Mouse (Mus musculus) midbrain, embryonic 13.5 days (tissue): Measurements from ENCODE around the gene Tbrg4. TPM values are rescaled to one million over a fixed set of nuclear protein-coding genes. Genes with fewer than 3 reads are reported as not detected.
"Not testable (repeated sequence)": the region's sequence is repeated elsewhere in the genome, so short reads cannot be mapped to it uniquely, and the experiment has no call there.

ENCODE experiments used
- ATAC-seq: fragments of 200-750 bp; cut with Nextera tagmentation; 2 replicates; pipeline ENCODE4 v1.8.0; 2017; ENCODE audit warnings: mild to moderate bottlenecking, moderate TSS enrichment, moderate library complexity
- H3K27ac ChIP-seq: fragments of 300-500 bp; sonication (generic); 2 replicates; pipeline ENCODE4 v1.5.1; 2015; ENCODE audit warnings: inconsistent platforms, mild to moderate bottlenecking, moderate library complexity
- H3K27me3 ChIP-seq: fragments of 300-500 bp; sonication (generic); 2 replicates; pipeline ENCODE4 v1.6.1; 2015; ENCODE audit warnings: mild to moderate bottlenecking, inconsistent platforms
- H3K36me3 ChIP-seq: fragments of 300-500 bp; sonication (generic); 2 replicates; pipeline ENCODE4 v1.6.1; 2015; ENCODE audit warnings: mild to moderate bottlenecking, inconsistent platforms
- H3K4me1 ChIP-seq: fragments of 300-500 bp; sonication (generic); replicated peaks from 2 replicates; pipeline ENCODE4 v1.6.1; 2015; ENCODE audit warnings: inconsistent platforms
- H3K4me2 ChIP-seq: fragments of 300-500 bp; sonication (generic); replicated peaks from 2 replicates; pipeline ENCODE4 v1.6.1; 2015; ENCODE audit warnings: moderate library complexity, mild to moderate bottlenecking, inconsistent platforms
- H3K4me3 ChIP-seq: fragments of 300-500 bp; sonication (generic); replicated peaks from 2 replicates; pipeline ENCODE4 v1.5.1; 2015; ENCODE audit warnings: mild to moderate bottlenecking, inconsistent platforms
- H3K9ac ChIP-seq: fragments of 300-500 bp; sonication (generic); replicated peaks from 2 replicates; pipeline ENCODE4 v1.6.1; 2015; ENCODE audit warnings: mild to moderate bottlenecking, inconsistent platforms
- H3K9me3 ChIP-seq: fragments of 300-500 bp; sonication (generic); 2 replicates; pipeline ENCODE4 v1.6.1; 2016; ENCODE audit warnings: mild to moderate bottlenecking, inconsistent platforms
- WGBS: fragments of 180-500 bp; shearing (Covaris S2); methylation state at CpG from one replicate; pipeline ENCODE4 v1.1.7; 2015; 5-methylcytosine and 5-hydroxymethylcytosine counted together
- polyA plus RNA-seq: library from polyadenylated mRNA; unstranded; fragments of >200 nt; fragmentation: Nextera tagmentation; extraction: Ambion mirVana; gene quantifications from 2 replicates; pipeline ENCODE4 v1.2.1, GENCODE M21; 2015

Tbrg4 gene
- 34.6 and 35.5 TPM in 2 replicates for polyA plus RNA-seq

DNA sequence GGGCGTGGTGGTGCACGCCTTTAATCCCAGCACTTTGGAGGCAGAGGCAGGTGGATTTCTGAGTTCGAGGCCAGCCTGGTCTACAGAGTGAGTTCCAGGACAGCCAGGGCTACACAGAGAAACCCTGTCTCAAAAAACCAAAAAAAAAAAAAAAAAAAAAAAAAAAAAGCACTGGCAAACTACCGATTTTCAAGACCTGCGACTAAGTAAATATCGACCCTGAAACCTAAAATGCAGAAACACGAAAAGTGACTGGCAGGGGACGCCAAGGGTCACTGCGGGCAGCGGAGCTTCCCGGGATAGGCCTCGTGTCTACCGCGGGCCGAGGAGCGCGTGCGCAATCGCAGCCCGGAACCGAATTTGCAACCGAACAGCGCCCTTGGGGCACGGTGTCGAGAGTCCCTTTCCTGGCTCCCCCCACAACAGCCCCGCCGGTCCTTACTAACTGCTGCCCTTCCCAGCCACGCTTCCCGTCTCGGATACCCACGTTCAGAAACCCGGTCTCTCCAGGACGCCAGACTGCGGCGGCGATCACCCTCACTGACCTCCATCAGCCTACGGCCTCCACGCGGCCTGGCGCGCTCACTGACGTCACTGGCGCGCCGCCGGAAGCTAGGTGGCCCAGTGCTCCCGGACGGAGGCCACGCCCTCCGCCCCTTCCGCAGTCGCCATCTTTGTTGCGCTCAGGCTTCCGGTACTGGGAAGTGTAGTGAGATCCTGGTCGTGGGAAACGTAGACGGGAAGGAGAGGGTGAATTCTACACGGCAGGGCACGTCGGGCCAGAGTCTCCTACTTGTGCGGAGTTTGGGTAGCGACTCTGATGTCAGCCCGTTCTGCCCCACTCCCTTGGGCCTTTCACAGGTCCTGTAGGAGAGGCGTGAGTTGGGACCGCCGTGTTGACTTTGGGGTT is at the start of gene Tbrg4:
Gene Tbrg4 (minus strand): TSS at position 590 of the 910 bp plus-strand sequence.
- Histone ChIP-seq H3K4me3 (peak within 1 kb of the TSS; percentile 58), H3K36me3 (peaks cover 35% of the 10 kb centered on the region), H3K27me3 (no peaks in the 10 kb centered on the region), H3K9me3 (no peaks in the 10 kb centered on the region), H3K9ac (peak within 1 kb of the TSS; percentile 67), H3K4me2 (peak within 1 kb of the TSS; percentile 87), H3K27ac (peak within 1 kb of the TSS; percentile 85), H3K4me1 (peaks cover 33% of the 10 kb centered on the region)
- 0% methylated on average over 65 of the region's 66 CpGs for WGBS
- ATAC-seq: peak; percentile 94

GRCm38 (mm10) chr11:6675402-6675801 is 49.5 kb upstream of the Tbrg4 start:
- Histone ChIP-seq H3K36me3 (no peaks in the 10 kb centered on the region), H3K27me3 (no peaks in the 10 kb centered on the region), H3K4me1 (0 out of 2 replicates have a peak, but pooled peaks cover 7% of the 10 kb centered on the region), H3K9me3 (no peaks in the 10 kb centered on the region), H3K9ac (no peak overlapping the region), H3K4me3 (no peak overlapping the region), H3K27ac (no peak overlapping the region), H3K4me2 (no peak overlapping the region)
- no peak for ATAC-seq
- 66% methylated on average over 7 of the region's 7 CpGs for WGBS

DNA sequence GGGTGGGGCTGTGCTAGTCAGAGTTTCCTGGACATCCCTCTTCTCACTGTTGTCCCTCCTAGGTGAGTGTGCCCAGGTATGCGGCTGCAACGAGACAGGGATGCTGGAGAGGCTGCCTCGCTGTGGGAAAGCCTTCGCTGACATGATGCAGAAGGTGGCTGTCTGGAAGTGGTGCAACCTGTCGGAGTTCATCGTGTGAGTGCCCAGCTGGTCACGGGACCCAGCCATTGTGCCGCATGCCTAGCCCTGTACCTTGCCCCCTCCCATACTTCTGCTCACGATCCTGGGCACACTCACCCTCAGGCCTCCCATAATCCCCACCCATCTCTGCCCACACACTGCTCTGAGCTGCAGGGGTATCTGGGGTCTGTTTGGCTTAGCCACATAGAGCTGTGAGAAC is 48.8 kb upstream of the Tbrg4 start:
- whole genome bisulfite sequencing: 88% methylated on average over 9 of the region's 9 CpGs
- Histone ChIP-seq H3K4me3 (no peak overlapping the region), H3K4me2 (no peak overlapping the region)

DNA sequence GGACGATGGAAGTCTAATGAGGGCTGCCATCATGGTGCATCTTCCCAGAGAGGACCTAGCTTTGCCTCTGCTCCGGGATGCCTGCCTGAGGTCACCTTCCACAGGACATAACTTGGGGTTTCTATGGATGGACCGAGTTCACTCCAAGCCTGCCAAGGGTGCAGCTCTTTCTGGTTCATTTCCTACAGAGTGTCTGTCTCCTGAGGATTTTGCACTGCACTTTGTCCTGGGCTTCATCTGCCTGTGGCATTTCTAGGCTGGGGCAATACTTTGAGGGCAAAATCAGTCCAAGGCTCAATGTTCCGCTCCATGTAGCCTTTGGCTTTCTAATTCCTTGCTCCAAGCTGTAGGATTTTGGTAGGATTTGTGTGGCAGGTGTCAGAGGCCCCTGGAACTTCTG is 45.0 kb upstream of the Tbrg4 start:
- no peaks in the 10 kb centered on the region for H3K9me3 ChIP-seq
- no peaks in the 10 kb centered on the region for H3K36me3 ChIP-seq
- no peak overlapping the region for H3K4me2 ChIP-seq
- WGBS: 87% methylated on average over 4 of the region's 4 CpGs
- no peak overlapping the region for H3K9ac ChIP-seq
- H3K4me1 ChIP-seq: no peaks in the 10 kb centered on the region
- no peak overlapping the region for H3K27ac ChIP-seq
- no peak for ATAC-seq
- H3K27me3 ChIP-seq: no peaks in the 10 kb centered on the region
- H3K4me3 ChIP-seq: no peak overlapping the region

More for the DNA sequence above, 48.8 kb upstream of the Tbrg4 start:
- no peaks in the 10 kb centered on the region for H3K27me3 ChIP-seq
- no peaks in the 10 kb centered on the region for H3K9me3 ChIP-seq
- no peaks in the 10 kb centered on the region for H3K36me3 ChIP-seq
- H3K9ac ChIP-seq: no peak overlapping the region
- ATAC-seq: no peak
- H3K4me1 ChIP-seq: 0 out of 2 replicates have a peak, but pooled peaks cover 5% of the 10 kb centered on the region
- no peak overlapping the region for H3K27ac ChIP-seq

DNA sequence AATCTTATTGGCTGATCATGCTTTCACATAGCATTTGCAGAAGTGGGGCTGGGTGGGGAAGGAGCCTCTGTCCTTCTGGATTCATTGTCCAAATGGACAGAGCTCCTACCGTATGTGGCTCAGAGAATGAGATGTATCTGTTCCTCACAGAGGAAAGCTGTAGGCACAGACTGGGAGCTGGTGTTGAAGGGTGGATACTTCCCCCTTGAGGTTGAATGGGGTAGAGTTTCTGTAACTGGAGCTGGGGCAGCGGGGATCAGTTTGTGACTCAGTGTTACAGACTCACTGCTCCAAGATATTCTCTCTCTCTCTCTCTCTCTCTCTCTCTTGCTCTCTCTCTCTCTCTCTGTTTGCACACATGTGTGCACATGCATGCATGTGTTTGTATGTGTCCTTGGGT is 44.2 kb upstream of the Tbrg4 start:
- Histone ChIP-seq H3K27me3 (no peaks in the 10 kb centered on the region), H3K27ac (no peak overlapping the region), H3K9me3 (no peaks in the 10 kb centered on the region), H3K4me1 (no peaks in the 10 kb centered on the region), H3K36me3 (no peaks in the 10 kb centered on the region), H3K4me2 (no peak overlapping the region), H3K9ac (no peak overlapping the region), H3K4me3 (no peak overlapping the region)
- 54% methylated on average over 2 of the region's 2 CpGs for WGBS
- ATAC-seq: no peak

DNA sequence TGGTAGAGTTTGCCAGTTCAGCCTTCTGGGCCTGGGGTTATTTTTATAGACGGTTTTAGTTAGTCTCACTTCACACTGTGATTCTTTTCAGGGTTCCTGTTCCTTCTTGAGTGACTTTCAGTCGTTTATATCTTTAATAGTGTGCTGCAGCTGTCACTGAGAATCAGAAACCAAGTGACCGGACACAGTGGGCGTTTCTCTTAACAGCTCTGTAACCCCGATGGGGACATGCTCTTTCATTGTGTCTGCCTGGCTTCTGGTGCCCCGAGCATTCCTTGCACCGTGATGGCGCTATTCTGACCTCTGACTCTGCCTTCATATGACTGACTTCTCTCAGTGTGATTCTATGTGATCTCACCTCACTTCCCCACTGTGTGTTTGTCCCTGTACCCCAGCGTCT is 43.2 kb upstream of the Tbrg4 start:
- Histone ChIP-seq H3K27me3 (no peaks in the 10 kb centered on the region), H3K4me2 (no peak overlapping the region), H3K36me3 (no peaks in the 10 kb centered on the region), H3K9ac (no peak overlapping the region), H3K9me3 (no peaks in the 10 kb centered on the region), H3K4me1 (no peaks in the 10 kb centered on the region), H3K4me3 (no peak overlapping the region), H3K27ac (no peak overlapping the region)
- WGBS: 41% methylated on average over 9 of the region's 9 CpGs
- ATAC-seq: no peak

DNA sequence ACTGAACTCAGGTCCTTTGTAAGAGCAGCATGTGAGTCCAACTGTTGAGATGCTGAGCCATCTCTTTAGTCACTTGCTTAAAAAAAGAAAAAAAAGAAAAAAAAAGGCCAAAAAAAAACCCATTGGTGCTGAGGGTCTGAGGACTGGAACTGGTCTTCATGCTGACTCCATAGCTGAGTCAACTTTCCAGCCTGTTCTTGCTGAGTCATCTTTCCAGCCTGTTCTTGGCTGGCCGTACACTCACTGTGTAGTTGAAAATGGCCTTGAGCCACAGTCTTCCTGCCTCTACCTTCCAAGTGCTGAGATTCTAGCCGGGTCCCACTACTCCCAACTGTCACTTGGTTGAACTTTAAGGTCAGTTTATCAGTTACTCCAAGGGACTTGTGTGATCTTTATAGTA is 40.8 kb upstream of the Tbrg4 start:
- Histone ChIP-seq H3K27ac (no peak overlapping the region), H3K4me1 (no peaks in the 10 kb centered on the region), H3K9me3 (no peaks in the 10 kb centered on the region), H3K4me3 (no peak overlapping the region), H3K27me3 (no peaks in the 10 kb centered on the region), H3K4me2 (no peak overlapping the region), H3K9ac (no peak overlapping the region), H3K36me3 (no peaks in the 10 kb centered on the region)
- no peak for ATAC-seq
- 90% methylated on average over 2 of the region's 2 CpGs for WGBS

- Histone ChIP-seq H3K4me1 (peaks cover 11% of the 10 kb centered on the region), H3K9me3 (no peaks in the 10 kb centered on the region), H3K9ac (no peak overlapping the region), H3K4me3 (no peak overlapping the region), H3K27me3 (0 out of 2 replicates have a peak, but pooled peaks cover 6% of the 10 kb centered on the region), H3K4me2 (no peak overlapping the region), H3K36me3 (no peaks in the 10 kb centered on the region), H3K27ac (no peak overlapping the region)
- ATAC-seq: no peak
- 66% methylated on average over 14 of the region's 14 CpGs for WGBS
Observed at GRCm38 (mm10) chr11:6661206-6661605, 35.3 kb upstream of the Tbrg4 start.

GRCm38 (mm10) chr11:6658271-6658670 is 32.4 kb upstream of the Tbrg4 start, which contains the start of gene Ramp3:
Gene Ramp3, plus strand, starts transcription at chr11:6658521.
- H3K4me2 ChIP-seq: peak within 1 kb of the TSS; percentile 76
- peak; percentile 62 for ATAC-seq
- peak within 1 kb of the TSS; percentile 63 for H3K9ac ChIP-seq
- H3K9me3 ChIP-seq: no peaks in the 10 kb centered on the region
- H3K36me3 ChIP-seq: no peaks in the 10 kb centered on the region
- H3K4me1 ChIP-seq: peaks cover 11% of the 10 kb centered on the region
- H3K27me3 ChIP-seq: 0 out of 2 replicates have a peak, but pooled peaks cover 6% of the 10 kb centered on the region
- H3K27ac ChIP-seq: no peak within 1 kb of the TSS
- 0% methylated on average over 18 of the region's 18 CpGs for WGBS
- H3K4me3 ChIP-seq: peak within 1 kb of the TSS; percentile 47

- ATAC-seq: peak; percentile 72
- H3K4me2 ChIP-seq: no peak overlapping the region
- H3K9ac ChIP-seq: no peak overlapping the region
- no peaks in the 10 kb centered on the region for H3K9me3 ChIP-seq
- H3K4me3 ChIP-seq: no peak overlapping the region
- no peak overlapping the region for H3K27ac ChIP-seq
- H3K36me3 ChIP-seq: no peaks in the 10 kb centered on the region
- H3K27me3 ChIP-seq: 0 out of 2 replicates have a peak, but pooled peaks cover under 1% of the 10 kb centered on the region
- WGBS: 0% methylated on average over 2 of the region's 2 CpGs
- peaks cover 11% of the 10 kb centered on the region for H3K4me1 ChIP-seq
Observed at GRCm38 (mm10) chr11:6654903-6655302, 29.0 kb upstream of the Tbrg4 start.

DNA sequence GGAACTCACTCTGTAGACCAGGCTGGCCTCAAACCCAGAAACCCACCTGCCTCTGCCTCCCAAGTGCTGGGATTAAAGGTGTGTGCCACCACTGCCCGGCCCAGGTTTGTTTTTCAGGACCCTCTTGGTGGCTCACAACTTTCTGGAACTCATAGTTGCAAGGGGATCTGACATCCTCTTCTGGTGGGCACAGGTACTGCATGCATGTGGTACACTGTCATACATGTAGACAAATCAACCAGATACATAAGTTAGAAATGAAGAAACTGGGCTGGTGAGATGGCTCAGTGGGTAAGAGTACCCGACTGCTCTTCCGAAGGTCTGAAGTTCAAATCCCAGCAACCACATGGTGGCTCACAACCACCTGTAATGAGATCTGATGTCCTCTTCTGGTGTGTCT is 27.1 kb upstream of the Tbrg4 start:
- H3K9me3 ChIP-seq, H3K36me3 ChIP-seq, H3K4me3 ChIP-seq, H3K27ac ChIP-seq, H3K4me2 ChIP-seq, H3K4me1 ChIP-seq, H3K27me3 ChIP-seq, H3K9ac ChIP-seq, ATAC-seq: not testable (repeated sequence)
- WGBS: 74% methylated on average over 3 of the region's 3 CpGs

DNA sequence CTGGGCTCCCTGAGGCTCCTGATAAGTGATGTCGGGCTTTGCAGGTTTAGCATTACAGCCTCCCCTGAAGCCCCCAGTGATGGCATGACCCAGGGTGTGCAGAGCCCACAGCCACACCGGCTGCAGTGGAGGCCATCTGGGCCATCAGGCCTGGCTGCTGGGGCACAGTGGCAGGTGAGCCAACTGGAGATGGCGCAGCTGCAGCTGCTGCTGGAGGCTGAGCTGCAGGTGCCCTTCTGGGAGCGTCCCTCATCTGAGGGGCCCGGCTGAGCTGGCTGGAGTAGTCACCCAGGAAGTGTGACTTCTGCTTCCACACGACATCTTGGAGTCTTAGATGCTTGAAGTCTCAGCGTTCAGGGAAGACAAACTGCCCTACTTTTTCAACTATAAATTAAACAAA is 24.7 kb upstream of the Tbrg4 start:
- no peak for ATAC-seq
- H3K9ac ChIP-seq: no peak overlapping the region
- no peaks in the 10 kb centered on the region for H3K4me1 ChIP-seq
- no peaks in the 10 kb centered on the region for H3K9me3 ChIP-seq
- H3K27ac ChIP-seq: no peak overlapping the region
- no peaks in the 10 kb centered on the region for H3K27me3 ChIP-seq
- 69% methylated on average over 7 of the region's 7 CpGs for WGBS
- H3K4me2 ChIP-seq: no peak overlapping the region
- no peaks in the 10 kb centered on the region for H3K36me3 ChIP-seq
- no peak overlapping the region for H3K4me3 ChIP-seq
